Mouse (Mus musculus) right cerebral cortex, adult 2 months (tissue): ENCODE measurements around the gene Klhl35.
A peak's percentile ranks its signal among the peaks of the same experiment; 100 is the strongest.

Experiments
- DNase-seq, 2 experiments: peaks; one replicate each; pipeline ENCODE4 v3.0.0; 2021 to 2022; ENCODE audit warnings: low spot score in 2 of 2

Gene Klhl35

GRCm38 (mm10) chr7:99452859-99453258, 12.9 kb upstream of the Klhl35 start:
- no peak for DNase-seq

- DNase-seq, result no peak
Observed at GRCm38 (mm10) chr7:99454044-99454443, 11.8 kb upstream of the Klhl35 start.

- DNase-seq, result peak; percentile 51 to 69
Observed at GRCm38 (mm10) chr7:99458849-99459248, 7.0 kb upstream of the Klhl35 start.

- peak; percentile 45 to 57 for DNase-seq
Observed at GRCm38 (mm10) chr7:99459888-99460652, 5.7 kb upstream of the Klhl35 start.

GRCm38 (mm10) chr7:99463120-99463519, 2.7 kb upstream of the Klhl35 start:
- DNase-seq, result no peak

GRCm38 (mm10) chr7:99467916-99468282, 2.1 kb downstream of the Klhl35 start:
- DNase-seq, result no peak

- DNase-seq, result peak; percentile 61 to 68
Observed at GRCm38 (mm10) chr7:99468283-99469132, 2.7 kb downstream of the Klhl35 start.

- DNase-seq, result no peak
Observed at GRCm38 (mm10) chr7:99469680-99470405, 4.0 kb downstream of the Klhl35 start.

GRCm38 (mm10) chr7:99471578-99471977, 5.8 kb downstream of the Klhl35 start:
- no peak for DNase-seq

- DNase-seq, result no peak
Observed at GRCm38 (mm10) chr7:99473638-99474407, 8.0 kb downstream of the Klhl35 start.

GRCm38 (mm10) chr7:99474836-99475561, 9.2 kb downstream of the Klhl35 start:
- DNase-seq, result no peak

GRCm38 (mm10) chr7:99475562-99475911, 9.7 kb downstream of the Klhl35 start:
- no peak for DNase-seq

- no peak for DNase-seq
Observed at GRCm38 (mm10) chr7:99476558-99477114, 10.8 kb downstream of the Klhl35 start.

- no peak for DNase-seq
Observed at GRCm38 (mm10) chr7:99477235-99477634, 11.4 kb downstream of the Klhl35 start.

GRCm38 (mm10) chr7:99482637-99483036, 16.8 kb downstream of the Klhl35 start:
- DNase-seq, result no peak

GRCm38 (mm10) chr7:99483271-99483923, 17.6 kb downstream of the Klhl35 start, which contains the start of gene Rps3:
Gene Rps3, minus strand, starts transcription at chr7:99483738.
- DNase-seq, result peak; percentile 95 to 97

- no peak for DNase-seq
Observed at GRCm38 (mm10) chr7:99483924-99484319, 18.1 kb downstream of the Klhl35 start.

- no peak for DNase-seq
Observed at GRCm38 (mm10) chr7:99484679-99485078, 18.9 kb downstream of the Klhl35 start.

GRCm38 (mm10) chr7:99489708-99490107, 23.9 kb downstream of the Klhl35 start:
- DNase-seq, result no peak

GRCm38 (mm10) chr7:99499128-99499527, 33.3 kb downstream of the Klhl35 start:
- no peak for DNase-seq
